Mouse (Mus musculus) cerebellum, adult 2 months (tissue): ENCODE measurements around the gene Dnajb3.

Experiments
- CTCF ChIP-seq: fragments of 200-500 bp; IDR thresholded peaks from 2 replicates; pipeline ENCODE4 v1.5.1; 2011; ENCODE audit warnings: low read depth, mild to moderate bottlenecking, control low read depth, low read length, moderate library complexity, borderline replicate concordance; ENCODE audit not compliant: insufficient read depth
- POLR2A ChIP-seq: fragments of 200-500 bp; IDR thresholded peaks from 2 replicates; pipeline ENCODE4 v1.6.1; 2011; ENCODE audit warnings: low read length, control low read depth, borderline replicate concordance; ENCODE audit not compliant: insufficient read depth

- no peak for TF ChIP-seq CTCF
- no peak for TF ChIP-seq POLR2A
These were observed 10.1 kb upstream of the Dnajb3 start for GRCm38 (mm10) chr1:88215466-88216380.
